Mouse (Mus musculus): ENCODE data around the gene Golga1. TPM values are rescaled to one million over a fixed set of nuclear protein-coding genes. Genes with fewer than 3 reads are reported as not detected.
A peak's percentile ranks its signal among the peaks of the same experiment; 100 is the strongest.

The Golga1 gene
- total RNA-seq, 2 experiments from 2014 or later = 20.0 to 22.4 TPM

GRCm38 (mm10) chr2:39006149-39006730 is 59.1 kb downstream of the Golga1 start:
- no peak for DNase-seq

GRCm38 (mm10) chr2:39005574-39006079 is 59.7 kb downstream of the Golga1 start, which contains the start of gene Rpl35:
Rpl35 (minus strand) TSS chr2:39005624.
- peak; percentile 41 for DNase-seq

- DNase-seq = peak; percentile 93
Measured at GRCm38 (mm10) chr2:39004880-39005435, 60.4 kb downstream of the Golga1 start, which contains the start of gene Arpc5l. Arpc5l (plus strand) TSS chr2:39005348.

GRCm38 (mm10) chr2:39004372-39004771 is 61.0 kb downstream of the Golga1 start:
- peak; percentile 36 for DNase-seq

- DNase-seq = no peak
Measured at GRCm38 (mm10) chr2:39003512-39003911, 61.8 kb downstream of the Golga1 start.

GRCm38 (mm10) chr2:39003106-39003505 is 62.2 kb downstream of the Golga1 start:
- no peak for DNase-seq

GRCm38 (mm10) chr2:39001866-39002265 is 63.5 kb downstream of the Golga1 start:
- DNase-seq = no peak

GRCm38 (mm10) chr2:39000587-39000919 is 64.8 kb downstream of the Golga1 start:
- no peak for DNase-seq

- no peak for DNase-seq
Measured at GRCm38 (mm10) chr2:38999910-39000586, 65.3 kb downstream of the Golga1 start.

- DNase-seq = no peak
Measured at GRCm38 (mm10) chr2:38999381-38999780, 66.0 kb downstream of the Golga1 start.

GRCm38 (mm10) chr2:38997386-38998374 is 67.7 kb downstream of the Golga1 start, which contains the start of gene Wdr38:
Wdr38 (plus strand) TSS chr2:38997476.
- DNase-seq = peak; percentile 92

- DNase-seq = no peak
Measured at GRCm38 (mm10) chr2:38992452-38992851, 72.9 kb downstream of the Golga1 start.

- no peak for DNase-seq
Measured at GRCm38 (mm10) chr2:38992004-38992403, 73.3 kb downstream of the Golga1 start.

- DNase-seq = no peak
Measured at GRCm38 (mm10) chr2:38988929-38989328, 76.4 kb downstream of the Golga1 start.

GRCm38 (mm10) chr2:38987803-38988510 is 77.4 kb downstream of the Golga1 start:
- DNase-seq = no peak

- no peak for DNase-seq
Measured at GRCm38 (mm10) chr2:38987371-38987770, 78.0 kb downstream of the Golga1 start.

- peak; percentile 70 for DNase-seq
Measured at GRCm38 (mm10) chr2:38986580-38986979, 78.8 kb downstream of the Golga1 start.

- no peak for DNase-seq
Measured at GRCm38 (mm10) chr2:38983456-38983855, 81.9 kb downstream of the Golga1 start.

- DNase-seq = no peak
Measured at GRCm38 (mm10) chr2:38977837-38978236, 87.5 kb downstream of the Golga1 start.

- DNase-seq = no peak
Measured at GRCm38 (mm10) chr2:38975941-38976805, 89.2 kb downstream of the Golga1 start.

GRCm38 (mm10) chr2:38975181-38975580 is 90.2 kb downstream of the Golga1 start:
- DNase-seq = no peak

Measured in heart, postnatal 4 days (tissue).